Mouse (Mus musculus) thymus, postnatal 36 days (tissue): ENCODE measurements at regions not wholly inside any gene's neighbourhood (a gene's known extent, or its start where the extent isn't known, plus 50 kb on each side); places are given as distances from the start of the nearest gene placed in this dataset.

ENCODE experiments used
- DNase-seq, 2 experiments: peaks; one replicate each; pipeline ENCODE4 v3.0.0; 2022; ENCODE audit warnings: mixed read lengths in 2 of 2

GRCm38 (mm10) chr13:44530867-44531564 lies 198.3 kb upstream of the Jarid2 start:
- DNase-seq = no peak

GRCm38 (mm10) chr13:44532631-44533180 lies 196.6 kb upstream of the Jarid2 start:
- DNase-seq = no peak

GRCm38 (mm10) chr13:44534575-44535080 lies 194.6 kb upstream of the Jarid2 start:
- DNase-seq = no peak

- DNase-seq = peak; percentile 79 to 90
These were observed 193.8 kb upstream of the Jarid2 start for GRCm38 (mm10) chr13:44535441-44535840.

GRCm38 (mm10) chr13:44538238-44538637 lies 191.0 kb upstream of the Jarid2 start:
- no peak for DNase-seq

GRCm38 (mm10) chr13:44540401-44540800 lies 188.9 kb upstream of the Jarid2 start:
- no peak for DNase-seq

- DNase-seq = no peak
These were observed 188.0 kb upstream of the Jarid2 start for GRCm38 (mm10) chr13:44541243-44541653.

- DNase-seq = no peak
These were observed 184.5 kb upstream of the Jarid2 start for GRCm38 (mm10) chr13:44544786-44545185.

GRCm38 (mm10) chr13:44546289-44546688 lies 183.0 kb upstream of the Jarid2 start:
- DNase-seq = no peak

GRCm38 (mm10) chr13:44548880-44549279 lies 180.4 kb upstream of the Jarid2 start:
- no peak for DNase-seq

GRCm38 (mm10) chr13:44553363-44553762 lies 175.9 kb upstream of the Jarid2 start:
- DNase-seq = no peak

GRCm38 (mm10) chr13:44554686-44555463 lies 174.4 kb upstream of the Jarid2 start:
- no peak for DNase-seq

- DNase-seq = no peak
These were observed 173.3 kb upstream of the Jarid2 start for GRCm38 (mm10) chr13:44555979-44556378.

GRCm38 (mm10) chr13:44558051-44558450 lies 171.2 kb upstream of the Jarid2 start:
- no peak for DNase-seq

GRCm38 (mm10) chr13:44558491-44559177 lies 170.6 kb upstream of the Jarid2 start:
- no peak for DNase-seq

- no peak for DNase-seq
These were observed 170.1 kb upstream of the Jarid2 start for GRCm38 (mm10) chr13:44559178-44559565.

- no peak for DNase-seq
These were observed 169.6 kb upstream of the Jarid2 start for GRCm38 (mm10) chr13:44559706-44560105.

- no peak for DNase-seq
These were observed 164.6 kb upstream of the Jarid2 start for GRCm38 (mm10) chr13:44564705-44565104.

GRCm38 (mm10) chr13:44567696-44568095 lies 161.6 kb upstream of the Jarid2 start:
- DNase-seq = no peak

- no peak for DNase-seq
These were observed 160.0 kb upstream of the Jarid2 start for GRCm38 (mm10) chr13:44569241-44569778.

- no peak for DNase-seq
These were observed 155.8 kb upstream of the Jarid2 start for GRCm38 (mm10) chr13:44573463-44573862.

- DNase-seq = no peak
These were observed 150.1 kb upstream of the Jarid2 start for GRCm38 (mm10) chr13:44579215-44579614.
